Mouse (Mus musculus): Measurements from ENCODE around the gene Foxa1. TPM values are rescaled to one million over a fixed set of nuclear protein-coding genes. Genes with fewer than 3 reads are reported as not detected.

Gene Foxa1
- total and polyA plus RNA-seq, 3 experiments: not detected

DNA sequence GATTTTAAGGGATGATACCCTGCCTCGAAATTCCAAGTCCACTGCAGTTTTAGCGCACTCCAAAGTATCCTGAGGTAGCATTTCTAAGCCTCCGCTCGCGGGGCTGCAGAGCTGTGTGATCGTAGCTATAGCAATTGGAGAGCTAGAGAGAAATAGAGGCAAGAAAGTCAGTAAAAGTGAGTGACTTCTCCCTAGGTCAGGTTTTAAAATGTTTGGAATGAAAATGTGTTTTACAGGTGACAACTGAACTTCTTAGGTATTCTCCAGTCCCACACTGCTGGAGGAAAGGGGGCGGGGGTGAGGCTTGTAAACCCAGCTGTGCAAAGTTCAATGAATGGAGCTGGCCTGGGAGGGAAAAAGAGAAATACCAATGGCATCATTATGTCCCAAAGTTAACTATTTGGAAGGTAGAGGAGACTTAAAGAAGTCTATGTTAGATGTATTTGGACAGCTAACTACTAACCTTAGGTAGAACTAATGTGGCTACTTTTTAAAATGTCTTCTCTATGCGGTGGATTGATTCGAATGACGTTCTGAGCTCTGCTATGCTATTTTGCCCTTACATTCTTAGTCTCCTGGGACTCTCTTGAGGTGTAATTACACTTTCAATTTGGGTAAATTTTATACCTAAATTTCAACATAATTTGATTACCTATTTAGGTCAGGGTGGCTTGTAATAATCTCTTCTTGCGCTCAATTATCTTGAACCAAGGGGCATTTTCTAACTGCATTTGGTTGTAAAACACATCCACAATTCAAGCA, 9.6 kb downstream of the Foxa1 start:
- H3K27ac ChIP-seq (ENCODE audit: control insufficient read depth, low read depth, low read length): no peak overlapping the region

GRCm38 (mm10) chr12:57536056-57536908, 10.4 kb downstream of the Foxa1 start:
- no peaks in the 10 kb centered on the region for H3K9me3 ChIP-seq (replicated peaks; ENCODE audit: insufficient read depth, low read length)
- H3K27me3 ChIP-seq (ENCODE audit: control insufficient read depth in 1 of 2, insufficient read depth in 2 of 2, low read length in 2 of 2): no peaks in the 10 kb centered on the region
- H3K4me3 ChIP-seq (ENCODE audit: control insufficient read depth in 1 of 2, insufficient read depth in 1 of 2, low read depth in 2 of 2, low read length in 2 of 2): no peak overlapping the region
- no peak overlapping the region for H3K9ac ChIP-seq (ENCODE audit: control insufficient read depth, low read depth, low read length, poor library complexity, severe bottlenecking)
- H3K27ac ChIP-seq (ENCODE audit: control insufficient read depth, low read depth, low read length): no peak overlapping the region
- H3K4me1 ChIP-seq (ENCODE audit: control insufficient read depth in 1 of 2, insufficient read depth in 2 of 2, low read length in 2 of 2): no peaks in the 10 kb centered on the region
- H3K36me3 ChIP-seq (ENCODE audit: control insufficient read depth in 1 of 2, insufficient read depth in 2 of 2, low read length in 2 of 2): no peaks in the 10 kb centered on the region
- H3K79me2 ChIP-seq (ENCODE audit: control insufficient read depth, insufficient read depth, low read length, poor library complexity): no peaks in the 10 kb centered on the region
- no peak for DNase-seq (ENCODE audit: low read depth, low spot score)
- TF ChIP-seq E2F4 (IDR thresholded peaks at IDR 0.05; ENCODE audit: borderline replicate concordance, low read depth, low read length): no peak
- no peak for TF ChIP-seq GATA1 (IDR thresholded peaks at IDR 0.05; ENCODE audit: low read depth, low read length)

More for the DNA sequence above, 9.6 kb downstream of the Foxa1 start:
- no peaks in the 10 kb centered on the region for H3K9me3 ChIP-seq (replicated peaks; ENCODE audit: insufficient read depth, low read length)
- H3K4me1 ChIP-seq (ENCODE audit: control insufficient read depth in 1 of 2, insufficient read depth in 2 of 2, low read length in 2 of 2): no peaks in the 10 kb centered on the region
- no peak for DNase-seq (ENCODE audit: low read depth, low spot score)
- H3K36me3 ChIP-seq (ENCODE audit: control insufficient read depth in 1 of 2, insufficient read depth in 2 of 2, low read length in 2 of 2): no peaks in the 10 kb centered on the region
- H3K4me3 ChIP-seq (ENCODE audit: control insufficient read depth in 1 of 2, insufficient read depth in 1 of 2, low read depth in 2 of 2, low read length in 2 of 2): no peak overlapping the region
- no peaks in the 10 kb centered on the region for H3K79me2 ChIP-seq (ENCODE audit: control insufficient read depth, insufficient read depth, low read length, poor library complexity)
- TF ChIP-seq MEF2A (IDR thresholded peaks at IDR 0.05; ENCODE audit: extremely low read depth, insufficient replicate concordance, low read depth, low read length, poor library complexity, severe bottlenecking) (no peak), ZC3H11A (IDR thresholded peaks at IDR 0.05; ENCODE audit: low read depth, low read length) (no peak), BHLHE40 (IDR thresholded peaks at IDR 0.05; ENCODE audit: borderline replicate concordance, low read depth, low read length) (no peak), MYC (IDR thresholded peaks at IDR 0.05; ENCODE audit: low read depth, low read length) (no peak), TAL1 (IDR thresholded peaks at IDR 0.05; ENCODE audit: low read length) (no peak), ZKSCAN1 (IDR thresholded peaks at IDR 0.05; ENCODE audit: low read depth, low read length) (no peak), UBTF (IDR thresholded peaks at IDR 0.05; ENCODE audit: borderline replicate concordance, insufficient read depth, low read depth, low read length) (no peak), JUND (IDR thresholded peaks at IDR 0.05; ENCODE audit: low read depth, low read length) (no peak), E2F4 (IDR thresholded peaks at IDR 0.05; ENCODE audit: borderline replicate concordance, low read depth, low read length) (no peak), CHD1 (IDR thresholded peaks at IDR 0.05; ENCODE audit: low read depth, low read length) (no peak), USF1 (IDR thresholded peaks at IDR 0.05; ENCODE audit: low read depth, low read length) (no peak), MAFK (IDR thresholded peaks at IDR 0.05; ENCODE audit: borderline replicate concordance, low read depth, low read length) (no peak)
- no peak overlapping the region for H3K9ac ChIP-seq (ENCODE audit: control insufficient read depth, low read depth, low read length, poor library complexity, severe bottlenecking)
- no peaks in the 10 kb centered on the region for H3K27me3 ChIP-seq (ENCODE audit: control insufficient read depth in 1 of 2, insufficient read depth in 2 of 2, low read length in 2 of 2)

Data from MEL (cell line).